Mouse (Mus musculus): ENCODE measurements at regions not wholly inside any gene's neighbourhood (a gene's known extent, or its start where the extent isn't known, plus 50 kb on each side); places are given as distances from the start of the nearest gene placed in this dataset.

DNA sequence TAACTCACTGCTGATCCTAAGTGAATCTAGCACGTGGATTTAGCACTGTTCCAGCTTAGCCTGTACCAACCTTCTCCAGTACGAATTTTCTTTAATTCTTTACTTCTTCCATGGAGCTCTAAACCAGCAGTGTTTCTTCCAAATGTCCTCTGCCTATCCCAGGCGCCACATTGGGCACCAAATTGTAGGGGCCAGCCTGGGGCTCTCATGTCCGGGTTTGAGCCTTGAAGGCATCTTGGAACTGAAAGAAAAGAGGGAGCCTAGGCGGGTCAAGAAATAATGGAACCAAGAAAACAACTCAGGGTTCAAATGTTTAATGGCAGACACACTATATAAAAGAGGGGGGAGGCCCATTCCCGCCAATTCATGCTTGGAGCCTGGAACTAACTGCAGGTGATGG is 69.9 kb downstream of the Btbd35f17 start:
- DNase-seq = peak in 1 of 2 experiments; percentile 2

All from thymus, postnatal 36 days (tissue).